29 mouse cellular contexts compared by ENCODE assay signal in genomic region chr2:127304192-127304591, GRCm38 (mm10). TPM values are rescaled to one million over a fixed set of nuclear protein-coding genes. Genes with fewer than 3 reads are reported as not detected.
"Had no signal": no experiment of that assay in that cellular context is flagged by ENCODE, and none has a peak within 500 bp of the region (broad histone marks: within the 10 kb centered on the region; RNA-seq: fewer than 3 reads in every experiment).

No protein-coding gene starts in this region.

RNA-seq across cellular contexts. Expression of gene Astl, which starts 34.2 kb away (rescaled TPM):
- total RNA-seq: gastrocnemius, adult 18-20 months; gastrocnemius, adult 8-10 months; gastrocnemius, postnatal 14 days; gastrocnemius, postnatal 36 days; heart, adult 18-20 months; heart, adult 8-10 months; heart, postnatal 14 days; heart, postnatal 36 days; hindbrain, postnatal 0 days; layer of hippocampus, adult 2 months; layer of hippocampus, postnatal 10 days; layer of hippocampus, postnatal 25 days; left cerebral cortex, adult 2 months; left cerebral cortex, postnatal 14 days; left cerebral cortex, postnatal 36 days had no signal
- polyA plus RNA-seq: gonadal fat pad, adult 2 months; heart, embryonic 12.5 days; heart, embryonic 14.5 days; heart, embryonic 16.5 days; hindbrain, embryonic 11.5 days; hindbrain, embryonic 13.5 days; hindbrain, embryonic 15.5 days; hindbrain, postnatal 0 days; intestine, embryonic 15.5 days; intestine, postnatal 0 days; kidney, embryonic 14.5 days; kidney, embryonic 16.5 days; limb, embryonic 12.5 days; liver, embryonic 11.5 days; liver, embryonic 13.5 days had no signal
